In genomic region chr10:60282116-60283014, GRCm38 (mm10) we compare ENCODE assay signal across 9 mouse cellular contexts. TPM values are rescaled to one million over a fixed set of nuclear protein-coding genes. Genes with fewer than 3 reads are reported as not detected.
A peak's percentile ranks its signal among the peaks of the same experiment; 100 is the strongest.
DNase-seq lines count a peak whose midpoint lies in the region; ATAC-seq lines count a peak whose summit lies in the region.
"Had no signal": no experiment of that assay in that cellular context is flagged by ENCODE, and none has a peak within 500 bp of the region (broad histone marks: within the 10 kb centered on the region; RNA-seq: fewer than 3 reads in every experiment).

No protein-coding gene starts in this region.

- H3K27me3 ChIP-seq in megakaryocyte, embryonic 14.5 days (replicated peaks) = no peaks in the 10 kb centered on the region
- no peaks in the 10 kb centered on the region for H3K27me3 ChIP-seq in heart, embryonic 15.5 days
- H3K27me3 ChIP-seq in stomach, embryonic 16.5 days (ENCODE audit: control insufficient read depth, insufficient read depth, low read length) = no peaks in the 10 kb centered on the region

- H3K36me3 ChIP-seq in megakaryocyte, embryonic 14.5 days (replicated peaks; ENCODE audit: low read length) = peaks cover 61% of the 10 kb centered on the region
- no peaks in the 10 kb centered on the region for H3K36me3 ChIP-seq in heart, embryonic 15.5 days
- H3K36me3 ChIP-seq in stomach, embryonic 16.5 days (ENCODE audit: control insufficient read depth, insufficient read depth, low read length) = no peaks in the 10 kb centered on the region
- H3K36me3 ChIP-seq: midbrain, embryonic 12.5 days had no signal

- H3K9me3 ChIP-seq in megakaryocyte, embryonic 14.5 days = no peaks in the 10 kb centered on the region
- H3K9me3 ChIP-seq in heart, embryonic 15.5 days (replicated peaks) = no peaks in the 10 kb centered on the region
- H3K9me3 ChIP-seq in stomach, embryonic 16.5 days (replicated peaks; ENCODE audit: control insufficient read depth, low read length) = no peaks in the 10 kb centered on the region
- H3K9me3 ChIP-seq: midbrain, embryonic 12.5 days had no signal

- peaks cover 92% of the 10 kb centered on the region for H3K4me1 ChIP-seq in megakaryocyte, embryonic 14.5 days
- H3K4me1 ChIP-seq in heart, embryonic 15.5 days (replicated peaks) = peaks cover 88% of the 10 kb centered on the region
- peaks cover 73% of the 10 kb centered on the region for H3K4me1 ChIP-seq in stomach, embryonic 16.5 days (ENCODE audit: control insufficient read depth, insufficient read depth, low read length)

- no peak overlapping the region for H3K9ac ChIP-seq in heart, embryonic 15.5 days
- H3K9ac ChIP-seq in stomach, embryonic 16.5 days (ENCODE audit: low read length) = peak overlapping the region; percentile 2; the same call in 1 of the 2 replicates
- H3K9ac ChIP-seq: midbrain, embryonic 12.5 days had no signal

- peak; percentile 70 for DNase-seq in gastrocnemius, adult 18-20 months (ENCODE audit: low spot score)
- no peak for DNase-seq in gastrocnemius, postnatal 4 days (ENCODE audit: low spot score in 2 of 2)
- no peak for DNase-seq in right cerebral cortex, postnatal 10 days (ENCODE audit: low spot score in 2 of 2)
- DNase-seq in retina, postnatal 1 day = no peak

- WGBS in heart, embryonic 15.5 days = 82% methylated on average over 10 of the region's 10 CpGs
- 75% methylated on average over 10 of the region's 10 CpGs for WGBS in stomach, embryonic 16.5 days

- no peak overlapping the region for H3K4me2 ChIP-seq in heart, embryonic 15.5 days
- H3K4me2 ChIP-seq in stomach, embryonic 16.5 days (ENCODE audit: low read depth, low read length) = 0 out of 2 replicates have a peak overlapping the region, but pooled peaks have one; percentile 17
- H3K4me2 ChIP-seq: midbrain, embryonic 12.5 days had no signal

- H3K27ac ChIP-seq in heart, embryonic 15.5 days = peak overlapping the region; percentile 20
- H3K27ac ChIP-seq in stomach, embryonic 16.5 days (ENCODE audit: low read length) = peak overlapping the region; percentile 57
- H3K27ac ChIP-seq: midbrain, embryonic 12.5 days had no signal

- peak overlapping the region; percentile 73 for H3K4me3 ChIP-seq in megakaryocyte, embryonic 14.5 days (replicated peaks)
- no peak overlapping the region for H3K4me3 ChIP-seq in heart, embryonic 15.5 days
- H3K4me3 ChIP-seq in stomach, embryonic 16.5 days (replicated peaks; ENCODE audit: low read length) = no peak overlapping the region
- H3K4me3 ChIP-seq: midbrain, embryonic 12.5 days had no signal

- ATAC-seq in megakaryocyte, adult 5-6 weeks (ENCODE audit: poor library complexity, severe bottlenecking) = no peak
- no peak for ATAC-seq in heart, embryonic 15.5 days (replicated peaks; ENCODE audit: insufficient number of reproducible peaks, insufficient read depth, low FRiP score, low read depth)
- ATAC-seq in stomach, embryonic 16.5 days (ENCODE audit: insufficient read depth, low FRiP score) = no peak

RNA-seq across cellular contexts. Expression of gene Psap, which starts 4.9 kb away (rescaled TPM):
- 100 to 1,000 TPM; 764 to 769 TPM for total RNA-seq in gastrocnemius, adult 18-20 months (2021)
- 100 to 1,000 TPM; 457 to 468 TPM for total RNA-seq in gastrocnemius, postnatal 4 days (2021)
- polyA plus RNA-seq in megakaryocyte, embryonic 14.5 days (2012; ENCODE audit: insufficient read depth, low replicate concordance) = 220 and 417 TPM in 2 replicates
- total RNA-seq in megakaryocyte, adult 5-6 weeks (2015) = 2,144 and 2,167 TPM in 2 replicates
- total RNA-seq in megakaryocyte, adult 5-6 weeks (2017) = 2,372 and 2,545 TPM in 2 replicates
- polyA plus RNA-seq in heart, embryonic 15.5 days (2015; fragmentation: Nextera tagmentation; extraction: Ambion mirVana) = 118 and 142 TPM in 2 replicates
- 194 and 198 TPM in 2 replicates for polyA plus RNA-seq in stomach, embryonic 16.5 days (2015; fragmentation: Nextera tagmentation; extraction: Ambion mirVana)
